Comparison of ENCODE assay signal across 8 mouse cellular contexts in the genomic region with DNA sequence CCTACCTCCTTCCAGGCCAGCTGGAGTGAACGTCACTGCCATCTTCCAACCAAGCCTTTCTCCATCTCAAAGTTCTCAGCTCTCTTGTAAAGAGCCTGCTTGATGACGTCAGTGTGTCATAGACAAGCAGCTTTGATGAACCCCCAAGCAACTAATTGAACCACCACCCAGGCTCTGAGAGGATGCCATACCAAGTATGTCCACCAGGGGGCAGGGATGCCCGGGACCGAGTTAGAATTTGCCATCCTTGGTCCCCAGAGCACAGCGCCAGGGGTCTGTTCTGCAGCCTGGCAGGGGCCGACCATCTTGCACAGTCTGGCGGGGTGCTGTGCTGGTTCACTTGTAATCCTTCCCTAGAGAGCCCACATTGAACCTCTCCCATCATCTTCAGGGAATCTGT. TPM values are rescaled to one million over a fixed set of nuclear protein-coding genes. Genes with fewer than 3 reads are reported as not detected.
A peak's percentile ranks its signal among the peaks of the same experiment; 100 is the strongest.
DNase-seq lines count a peak whose midpoint lies in the region; ATAC-seq and TF ChIP-seq lines count a peak whose summit lies in the region.
"Had no signal": no experiment of that assay in that cellular context is flagged by ENCODE, and none has a peak within 500 bp of the region (broad histone marks: within the 10 kb centered on the region; RNA-seq: fewer than 3 reads in every experiment).

No protein-coding gene starts in this region.

- ATAC-seq in CD4-positive, CD25-positive, alpha-beta regulatory T cell, adult 4 months: peak; percentile 56
- ATAC-seq in forebrain, embryonic 14.5 days: peak; percentile 51
- peak; percentile 12; the same call in 1 of the 2 replicates for ATAC-seq in lung, postnatal 0 days

- H3K4me1 ChIP-seq in forebrain, embryonic 14.5 days (ENCODE audit: control insufficient read depth, insufficient read depth, low read length): no peaks in the 10 kb centered on the region; the same call in 1 of the 2 replicates
- H3K4me1 ChIP-seq in lung, postnatal 0 days (ENCODE audit: insufficient read depth, low read depth, low read length): 0 out of 2 replicates have a peak, but pooled peaks cover 1% of the 10 kb centered on the region

- no peak overlapping the region for H3K9ac ChIP-seq in forebrain, embryonic 14.5 days (ENCODE audit: low read length)
- H3K9ac ChIP-seq in lung, postnatal 0 days (replicated peaks; ENCODE audit: low read depth): no peak overlapping the region
- H3K9ac ChIP-seq: hindbrain, embryonic 15.5 days had no signal

- no peaks in the 10 kb centered on the region for H3K36me3 ChIP-seq in forebrain, embryonic 14.5 days (ENCODE audit: control insufficient read depth, insufficient read depth, low read length)
- H3K36me3 ChIP-seq in lung, postnatal 0 days (ENCODE audit: insufficient read depth, low read length): no peaks in the 10 kb centered on the region
- H3K36me3 ChIP-seq: hindbrain, embryonic 15.5 days had no signal

- H3K9me3 ChIP-seq in forebrain, embryonic 14.5 days (replicated peaks; ENCODE audit: control insufficient read depth, low read length): no peaks in the 10 kb centered on the region
- H3K9me3 ChIP-seq in lung, postnatal 0 days (ENCODE audit: low read length): no peaks in the 10 kb centered on the region
- H3K9me3 ChIP-seq: hindbrain, embryonic 15.5 days had no signal

- H3K27ac ChIP-seq in forebrain, embryonic 14.5 days (ENCODE audit: low read depth, low read length): no peak overlapping the region
- H3K27ac ChIP-seq in lung, postnatal 0 days (ENCODE audit: low read length): no peak overlapping the region
- H3K27ac ChIP-seq: hindbrain, embryonic 15.5 days had no signal

- no peaks in the 10 kb centered on the region for H3K27me3 ChIP-seq in forebrain, embryonic 14.5 days (replicated peaks; ENCODE audit: control insufficient read depth, insufficient read depth, low read length)
- no peaks in the 10 kb centered on the region for H3K27me3 ChIP-seq in lung, postnatal 0 days (replicated peaks; ENCODE audit: insufficient read depth, low read length)
- H3K27me3 ChIP-seq: hindbrain, embryonic 15.5 days had no signal

- no peak overlapping the region for H3K4me2 ChIP-seq in forebrain, embryonic 14.5 days (ENCODE audit: low read length)
- no peak overlapping the region for H3K4me2 ChIP-seq in lung, postnatal 0 days (replicated peaks; ENCODE audit: low read depth, low read length)
- H3K4me2 ChIP-seq: hindbrain, embryonic 15.5 days had no signal

- WGBS in forebrain, embryonic 14.5 days: 9% methylated on average over 7 of the region's 7 CpGs
- 5% methylated on average over 7 of the region's 7 CpGs for WGBS in lung, postnatal 0 days

- no peak overlapping the region for H3K4me3 ChIP-seq in forebrain, embryonic 14.5 days (ENCODE audit: low read depth, low read length)
- H3K4me3 ChIP-seq in lung, postnatal 0 days (ENCODE audit: low read depth, low read length): no peak overlapping the region
- H3K4me3 ChIP-seq: hindbrain, embryonic 15.5 days had no signal

- DNase-seq in B cell, adult 2 months: peak; percentile 90 to 92
- DNase-seq in c-Kit-positive CD71-positive TER-119-positive erythroid progenitor cells, embryonic 14.5 days (ENCODE audit: low spot score): peak; percentile 58
- peak; percentile 71 for DNase-seq in forebrain, embryonic 14.5 days (ENCODE audit: low spot score)
- peak; percentile 78 for DNase-seq in kidney, postnatal 14 days
- peak; percentile 57 for DNase-seq in lung, postnatal 0 days (ENCODE audit: low spot score)
- peak; percentile 54 for DNase-seq in right cerebral cortex, postnatal 25 days

- no peak for TF ChIP-seq EP300 in lung, postnatal 0 days (IDR thresholded peaks at IDR 0.05)

- TF ChIP-seq CTCF in lung, postnatal 0 days (IDR thresholded peaks at IDR 0.05): peak; percentile 93

RNA-seq across cellular contexts. Expression of gene Pard6b, which starts 31.1 kb away (rescaled TPM):
- polyA plus RNA-seq in CD4-positive, CD25-positive, alpha-beta regulatory T cell, adult 4 months (2017; shearing (Covaris generic)): 1 to 10 TPM in 1 of 2 experiments, under 1 TPM in 1; 0.23 to 1.2 TPM
- 5.0 and 5.6 TPM in 2 replicates for polyA plus RNA-seq in forebrain, embryonic 14.5 days (2014; fragmentation: Nextera tagmentation; extraction: Ambion mirVana)
- 47.2 and 50.5 TPM in 2 replicates for polyA plus RNA-seq in lung, postnatal 0 days (2015; fragmentation: Nextera tagmentation; extraction: Ambion mirVana)
